Mouse (Mus musculus): ENCODE data around the gene Siae. TPM values are rescaled to one million over a fixed set of nuclear protein-coding genes. Genes with fewer than 3 reads are reported as not detected.
A peak's percentile ranks its signal among the peaks of the same experiment; 100 is the strongest.

The Siae gene
- total RNA-seq, 2 experiments from 2014 or later, result 13.7 to 14.5 TPM

DNA sequence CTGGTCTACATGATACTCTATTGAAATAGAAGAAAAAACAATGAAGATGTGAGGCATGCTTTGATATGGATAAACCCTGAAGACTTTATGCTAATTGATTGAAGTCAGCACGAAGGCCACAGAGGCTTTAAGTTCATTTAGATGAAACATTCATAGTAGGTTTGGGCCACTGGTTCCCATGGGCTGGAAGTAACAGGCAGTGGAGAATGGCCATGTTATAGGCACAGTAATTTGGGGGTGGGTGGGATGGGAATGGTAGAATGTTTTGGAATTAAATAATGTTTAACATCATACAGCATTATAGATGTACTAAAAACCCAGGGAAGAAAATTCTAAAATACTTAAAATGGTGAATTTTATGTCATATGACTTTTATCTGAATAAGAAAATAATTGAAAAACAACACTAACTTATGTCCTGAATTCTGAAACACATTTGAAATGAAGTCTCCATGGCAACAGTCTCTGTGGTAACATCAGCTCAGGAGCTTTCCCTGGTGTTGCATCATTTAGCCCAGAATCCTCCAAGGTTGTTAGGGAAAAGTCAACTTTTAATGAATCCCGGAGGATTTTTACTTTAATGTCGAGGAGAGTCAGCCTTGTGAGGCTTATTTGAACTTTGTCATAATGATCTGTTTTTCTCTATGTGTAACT, 131.9 kb downstream of the Siae start:
- no peak for DNase-seq

DNA sequence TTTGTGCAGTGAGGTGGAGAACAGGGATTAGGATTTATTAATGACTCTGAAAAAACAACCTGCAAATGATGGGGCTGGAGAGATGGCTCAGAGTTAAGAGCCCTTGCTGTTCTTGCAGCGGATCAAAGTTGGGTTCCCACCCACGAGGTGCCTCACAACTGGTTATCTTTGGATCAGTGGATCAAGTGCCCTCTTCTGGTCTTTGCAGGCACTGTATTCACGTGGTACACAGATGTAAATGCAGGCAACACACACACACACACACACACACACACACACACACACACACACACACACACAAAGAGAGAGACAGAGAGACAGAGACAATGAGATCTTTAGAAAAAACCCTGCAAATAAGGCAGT, 132.4 kb downstream of the Siae start:
- no peak for DNase-seq

DNA sequence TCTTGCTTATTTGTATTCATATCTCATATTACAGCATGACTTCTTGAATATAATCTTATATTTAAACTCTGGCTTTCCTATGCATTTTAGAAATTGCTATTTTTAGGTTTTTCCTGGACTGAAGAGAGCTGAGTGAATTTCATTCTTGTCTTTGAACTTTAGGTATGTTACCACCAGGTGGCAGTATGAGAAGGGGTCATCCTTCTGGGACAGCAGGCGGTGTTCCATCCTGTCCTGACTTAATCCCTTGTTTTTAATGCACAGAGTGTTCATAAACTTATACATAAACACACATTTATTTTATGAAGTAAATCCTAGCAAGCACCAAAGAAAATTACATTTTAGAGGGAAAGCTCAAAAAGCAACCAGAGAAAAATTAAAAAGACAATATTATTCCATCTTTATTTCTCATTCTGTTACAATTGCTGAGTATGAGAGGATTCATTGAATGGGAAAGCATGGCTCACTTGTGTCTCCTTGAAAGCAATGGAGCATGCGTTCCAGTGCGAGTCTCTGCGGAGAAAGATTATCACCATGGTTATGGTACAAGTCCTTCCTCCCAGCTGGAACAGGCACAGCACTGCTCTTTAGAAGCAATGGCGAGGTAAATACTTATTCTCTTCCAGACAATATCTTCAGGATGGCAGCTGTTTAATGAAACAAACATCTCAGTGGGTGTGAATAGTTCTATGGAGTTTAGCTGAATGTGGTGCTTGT, 134.6 kb downstream of the Siae start:
- DNase-seq, result peak; percentile 45

Other genes with a start within 250 kb of the Siae start
- gene Ccdc15, start 207.3 kb upstream of the Siae start, total RNA-seq (2021), result 1 to 10 TPM; 2.4 to 4.0 TPM
- gene Hepacam, start 188.3 kb upstream of the Siae start, total RNA-seq (2021), result under 1 TPM; 0.21 to 0.33 TPM
- gene Robo4, start 153.8 kb upstream of the Siae start, total RNA-seq (2021), result 10 to 100 TPM; 24.9 to 28.4 TPM
- under 1 TPM; 0.45 to 0.72 TPM for gene Robo3, start 122.5 kb upstream of the Siae start, total RNA-seq (2021)
- 10 to 100 TPM; 14.7 to 22.5 TPM for gene Msantd2, start 66.4 kb upstream of the Siae start, total RNA-seq (2021)
- gene Esam, start 27.6 kb upstream of the Siae start, total RNA-seq (2021), result 10 to 100 TPM; 79.7 to 80.2 TPM
- gene Vsig2, start 16.4 kb upstream of the Siae start, total RNA-seq (2021), result 1 to 10 TPM; 5.6 to 9.0 TPM
- gene Nrgn, start 2.8 kb upstream of the Siae start, total RNA-seq (2021), result 1 to 10 TPM; 4.2 to 5.4 TPM
- 1 to 10 TPM; 3.5 to 3.7 TPM for gene Spa17, start 58.0 kb downstream of the Siae start, total RNA-seq (2021)
- gene Tbrg1, start 101.6 kb downstream of the Siae start, total RNA-seq (2021), result 10 to 100 TPM; 81.4 to 88.9 TPM
- gene Panx3, start 113.5 kb downstream of the Siae start, total RNA-seq (2021), result under 1 TPM in 1 of 2 experiments, not detected in 1; 0.99 TPM
- gene Olfr160, start 160.6 kb downstream of the Siae start, total RNA-seq (2021), result not detected
- gene Olfr874, start 189.4 kb downstream of the Siae start, total RNA-seq (2021), result not detected
- gene Olfr875, start 216.2 kb downstream of the Siae start, total RNA-seq (2021), result not detected
- gene Olfr876, start 247.3 kb downstream of the Siae start, total RNA-seq (2021), result not detected

Data from adrenal gland, postnatal 10 days (tissue).